Mouse (Mus musculus) midbrain, embryonic 11.5 days (tissue): ENCODE results near the gene Tnrc6b. TPM values are rescaled to one million over a fixed set of nuclear protein-coding genes. Genes with fewer than 3 reads are reported as not detected.

Experiments
- ATAC-seq: fragments of 200-750 bp; cut with Nextera tagmentation; 2 replicates; pipeline ENCODE4 v1.8.0; 2017; ENCODE audit warnings: moderate TSS enrichment, moderate library complexity; ENCODE audit not compliant: low FRiP score
- DNase-seq: peaks from one replicate; pipeline ENCODE4 v3.0.0; 2015; ENCODE audit warnings: low spot score; ENCODE audit errors: missing footprints
- H3K27ac ChIP-seq: fragments of 300-500 bp; sonication (generic); 2 replicates; pipeline ENCODE4 v1.5.1; 2014; ENCODE audit warnings: low read depth, low read length
- H3K27me3 ChIP-seq: fragments of 300-500 bp; sonication (generic); 2 replicates; pipeline ENCODE4 v1.6.1; 2014; ENCODE audit warnings: mild to moderate bottlenecking, low read length, moderate library complexity, mixed read lengths; ENCODE audit not compliant: control insufficient read depth, insufficient read depth
- H3K36me3 ChIP-seq: fragments of 300-500 bp; sonication (generic); 2 replicates; pipeline ENCODE4 v1.6.1; 2014; ENCODE audit warnings: mild to moderate bottlenecking, low read length, moderate library complexity, mixed read lengths; ENCODE audit not compliant: control insufficient read depth, insufficient read depth
- H3K4me1 ChIP-seq: fragments of 300-500 bp; sonication (generic); 2 replicates; pipeline ENCODE4 v1.6.1; 2014; ENCODE audit warnings: low read length; ENCODE audit not compliant: control insufficient read depth, insufficient read depth
- H3K4me2 ChIP-seq: fragments of 300-500 bp; sonication (generic); 2 replicates; pipeline ENCODE4 v1.6.1; 2014; ENCODE audit warnings: mild to moderate bottlenecking, moderate library complexity
- H3K4me3 ChIP-seq: fragments of 300-500 bp; sonication (generic); 2 replicates; pipeline ENCODE4 v1.5.1; 2014; ENCODE audit warnings: low read depth, low read length
- H3K9ac ChIP-seq: fragments of 300-500 bp; sonication (generic); 2 replicates; pipeline ENCODE4 v1.6.1; 2014; ENCODE audit warnings: low read length
- H3K9me3 ChIP-seq: fragments of 300-500 bp; sonication (generic); 2 replicates; pipeline ENCODE4 v1.6.1; 2016; ENCODE audit warnings: low read length; ENCODE audit not compliant: control insufficient read depth
- WGBS: fragments of 180-500 bp; shearing (Covaris S2); extraction: QIAGEN DNeasy Blood & Tissue Kit; methylation state at CpG from one replicate; pipeline ENCODE4 v1.1.7; 2014; 5-methylcytosine and 5-hydroxymethylcytosine counted together
- polyA plus RNA-seq: library from polyadenylated mRNA; unstranded; fragments of >200 nt; fragmentation: Nextera tagmentation; extraction: Ambion mirVana; gene quantifications from 2 replicates; pipeline ENCODE4 v1.2.1, GENCODE M21; 2014

Tnrc6b gene
- polyA plus RNA-seq, 1 experiment from 2014 or later, result 17.0 TPM

DNA sequence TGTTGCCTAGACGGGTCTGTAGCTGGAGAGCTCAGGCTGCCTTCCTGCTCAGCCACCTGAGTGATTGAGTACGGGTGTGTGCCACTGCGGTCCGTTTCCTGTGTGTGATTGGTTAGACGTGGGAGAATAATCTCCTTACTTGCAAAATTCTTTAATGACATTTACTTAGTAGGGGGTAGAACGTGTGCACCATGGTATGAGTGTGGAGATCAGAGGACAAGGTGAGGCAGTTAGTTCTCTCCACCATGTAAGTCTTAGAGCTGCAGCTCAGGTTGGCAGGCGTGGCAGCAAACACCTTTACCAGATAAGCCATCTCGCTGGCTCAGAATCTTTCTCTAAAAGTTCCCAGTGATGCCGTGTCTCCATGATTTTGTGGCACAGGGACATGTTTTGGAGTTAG is 242.9 kb downstream of the Tnrc6b start:
- Histone ChIP-seq H3K27me3 (no peaks in the 10 kb centered on the region), H3K27ac (no peak overlapping the region), H3K4me2 (no peak overlapping the region), H3K4me3 (no peak overlapping the region), H3K4me1 (peaks cover 8% of the 10 kb centered on the region), H3K36me3 (peaks cover 24% of the 10 kb centered on the region), H3K9ac (no peak overlapping the region), H3K9me3 (no peaks in the 10 kb centered on the region)
- ATAC-seq (no peak), DNase-seq (no peak)
- WGBS, result 91% methylated on average over 9 of the region's 9 CpGs

DNA sequence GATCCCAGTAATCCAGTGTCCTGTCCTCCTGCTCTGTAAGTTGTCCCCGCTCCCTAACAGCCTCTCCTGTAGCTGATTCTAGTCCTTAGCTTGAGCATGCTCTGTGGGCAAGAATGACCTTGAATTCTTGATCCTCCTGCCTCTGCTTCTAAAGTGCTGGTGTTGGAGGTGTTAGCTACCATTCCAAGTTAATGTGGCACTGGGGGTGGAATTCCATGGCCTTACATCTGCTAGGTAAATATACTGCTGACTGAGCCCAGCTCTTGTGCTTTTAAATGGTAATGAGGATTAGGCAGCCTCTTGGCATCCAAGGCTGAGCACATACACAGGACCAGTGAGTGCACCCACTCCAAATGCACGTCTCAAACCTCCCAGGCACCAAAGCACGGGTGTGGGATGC is 243.7 kb downstream of the Tnrc6b start:
- H3K36me3 ChIP-seq, result peaks cover 27% of the 10 kb centered on the region
- DNase-seq, result peak; percentile 12
- no peak for ATAC-seq
- H3K4me1 ChIP-seq, result peaks cover 3% of the 10 kb centered on the region; the same call in 1 of the 2 replicates
- H3K4me3 ChIP-seq, result no peak overlapping the region
- no peak overlapping the region for H3K9ac ChIP-seq
- no peaks in the 10 kb centered on the region for H3K27me3 ChIP-seq
- no peak overlapping the region for H3K4me2 ChIP-seq
- 64% methylated on average over 3 of the region's 3 CpGs for WGBS
- no peaks in the 10 kb centered on the region for H3K9me3 ChIP-seq
- H3K27ac ChIP-seq, result no peak overlapping the region

DNA sequence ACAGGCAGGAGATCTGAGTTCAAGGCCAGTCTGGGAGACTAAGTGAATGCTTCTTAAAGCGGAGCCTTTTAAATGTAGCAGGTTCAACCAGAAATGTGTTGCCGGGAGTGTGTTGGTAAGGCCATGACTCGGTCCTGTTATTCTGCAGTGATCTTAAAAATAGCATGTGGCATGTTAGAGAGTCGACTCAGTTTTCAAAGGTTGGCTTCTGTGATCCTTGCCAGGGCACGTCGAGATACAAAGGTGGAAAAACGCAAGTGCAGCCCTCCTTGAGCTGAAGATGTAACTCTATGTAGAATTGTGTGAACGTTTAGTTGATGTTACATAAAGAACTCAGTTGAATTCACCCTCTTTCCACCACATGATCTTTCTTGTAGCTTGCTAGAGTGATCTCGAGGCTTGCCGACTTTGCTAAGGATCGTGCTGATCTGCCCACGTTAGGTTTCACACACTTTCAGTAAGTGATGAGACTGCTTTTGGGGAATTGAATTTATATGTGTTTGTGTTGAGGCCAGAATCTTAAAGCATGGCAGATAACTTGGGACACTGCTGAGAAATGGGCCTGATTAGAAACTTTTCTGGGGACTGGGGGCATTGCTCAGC is 244.8 kb downstream of the Tnrc6b start:
- Histone ChIP-seq H3K36me3 (peaks cover 27% of the 10 kb centered on the region), H3K4me2 (no peak overlapping the region), H3K27me3 (no peaks in the 10 kb centered on the region), H3K9ac (no peak overlapping the region), H3K9me3 (no peaks in the 10 kb centered on the region), H3K4me3 (no peak overlapping the region), H3K4me1 (peaks cover 3% of the 10 kb centered on the region; the same call in 1 of the 2 replicates), H3K27ac (no peak overlapping the region)
- no peak for ATAC-seq
- DNase-seq, result peak; percentile 31
- 94% methylated on average over 12 of the region's 12 CpGs for WGBS

DNA sequence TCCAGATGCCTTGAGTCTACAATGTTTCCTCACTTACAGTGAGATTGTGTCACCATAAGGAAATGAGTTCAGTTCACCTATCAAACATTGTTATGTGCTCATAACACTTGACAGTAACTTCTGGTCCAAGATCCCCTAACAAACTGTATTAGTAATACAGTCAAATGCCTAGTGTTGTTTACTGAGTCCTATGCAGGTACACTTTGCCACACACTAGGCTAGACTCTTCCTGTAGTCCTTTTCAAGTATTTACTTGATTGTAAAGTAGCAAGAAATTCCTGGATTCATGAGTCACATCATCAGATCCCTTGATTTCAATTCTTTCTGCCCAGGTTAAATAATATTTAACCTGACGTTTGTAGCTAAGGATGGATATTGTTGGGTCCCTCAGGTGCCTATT is 258.3 kb downstream of the Tnrc6b start:
- Histone ChIP-seq H3K4me2 (no peak overlapping the region), H3K27me3 (no peaks in the 10 kb centered on the region), H3K9me3 (no peaks in the 10 kb centered on the region), H3K4me1 (no peaks in the 10 kb centered on the region), H3K9ac (no peak overlapping the region), H3K4me3 (no peak overlapping the region), H3K27ac (no peak overlapping the region), H3K36me3 (peaks cover 30% of the 10 kb centered on the region)
- WGBS, result 93% methylated on average over 1 of the region's 1 CpGs
- ATAC-seq, result no peak
- no peak for DNase-seq

DNA sequence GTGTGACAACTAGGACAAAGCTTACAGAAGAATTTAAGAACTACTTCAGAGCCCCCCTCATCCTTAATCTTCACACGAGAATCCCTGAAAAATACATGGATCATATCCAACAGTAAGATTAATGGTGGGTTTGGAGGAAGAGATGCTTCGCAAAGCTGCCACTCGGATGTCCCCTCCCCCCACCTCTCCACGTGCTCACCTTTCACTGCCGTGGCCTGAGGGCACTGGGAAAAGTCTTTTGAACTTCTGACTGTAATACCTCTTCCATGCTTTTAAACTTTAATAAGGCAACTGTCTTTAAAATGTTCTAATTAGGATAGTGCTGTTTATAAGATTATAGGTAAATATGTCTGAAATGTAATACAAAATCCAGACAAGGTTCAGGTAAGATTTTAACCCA is 263.2 kb downstream of the Tnrc6b start:
- Histone ChIP-seq H3K27ac (no peak overlapping the region), H3K9ac (no peak overlapping the region), H3K4me3 (no peak overlapping the region), H3K27me3 (no peaks in the 10 kb centered on the region), H3K4me1 (0 out of 2 replicates have a peak, but pooled peaks cover 3% of the 10 kb centered on the region), H3K4me2 (no peak overlapping the region), H3K36me3 (peaks cover 5% of the 10 kb centered on the region; the same call in 1 of the 2 replicates), H3K9me3 (no peaks in the 10 kb centered on the region)
- 62% methylated on average over 5 of the region's 5 CpGs for WGBS
- ATAC-seq (no peak), DNase-seq (no peak)

DNA sequence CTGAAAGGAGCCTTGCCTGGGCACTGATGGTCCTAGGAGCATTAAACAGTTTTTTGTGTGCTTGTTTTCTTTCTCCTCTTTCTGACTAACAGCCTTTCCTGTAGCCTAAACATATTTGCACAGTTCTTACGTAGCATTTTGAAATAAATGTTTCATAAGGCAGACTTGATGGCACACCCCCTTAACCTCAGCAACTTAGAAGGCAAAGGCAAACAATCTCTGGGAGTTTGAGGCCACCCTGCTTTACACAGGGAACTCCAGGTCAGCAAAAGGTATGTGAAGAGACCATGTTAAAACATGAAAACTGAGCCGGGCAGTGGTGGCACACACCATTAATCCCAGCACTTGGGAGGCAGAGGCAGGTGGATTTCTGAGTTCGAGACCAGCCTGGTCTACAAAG is 264.6 kb downstream of the Tnrc6b start:
- no peak overlapping the region for H3K4me3 ChIP-seq
- H3K27ac ChIP-seq, result no peak overlapping the region
- no peaks in the 10 kb centered on the region for H3K36me3 ChIP-seq
- WGBS, result 87% methylated on average over 3 of the region's 3 CpGs
- no peak overlapping the region for H3K9ac ChIP-seq
- DNase-seq, result no peak
- ATAC-seq, result no peak
- H3K4me1 ChIP-seq, result 0 out of 2 replicates have a peak, but pooled peaks cover 3% of the 10 kb centered on the region
- no peaks in the 10 kb centered on the region for H3K9me3 ChIP-seq
- H3K4me2 ChIP-seq, result no peak overlapping the region
- no peaks in the 10 kb centered on the region for H3K27me3 ChIP-seq

DNA sequence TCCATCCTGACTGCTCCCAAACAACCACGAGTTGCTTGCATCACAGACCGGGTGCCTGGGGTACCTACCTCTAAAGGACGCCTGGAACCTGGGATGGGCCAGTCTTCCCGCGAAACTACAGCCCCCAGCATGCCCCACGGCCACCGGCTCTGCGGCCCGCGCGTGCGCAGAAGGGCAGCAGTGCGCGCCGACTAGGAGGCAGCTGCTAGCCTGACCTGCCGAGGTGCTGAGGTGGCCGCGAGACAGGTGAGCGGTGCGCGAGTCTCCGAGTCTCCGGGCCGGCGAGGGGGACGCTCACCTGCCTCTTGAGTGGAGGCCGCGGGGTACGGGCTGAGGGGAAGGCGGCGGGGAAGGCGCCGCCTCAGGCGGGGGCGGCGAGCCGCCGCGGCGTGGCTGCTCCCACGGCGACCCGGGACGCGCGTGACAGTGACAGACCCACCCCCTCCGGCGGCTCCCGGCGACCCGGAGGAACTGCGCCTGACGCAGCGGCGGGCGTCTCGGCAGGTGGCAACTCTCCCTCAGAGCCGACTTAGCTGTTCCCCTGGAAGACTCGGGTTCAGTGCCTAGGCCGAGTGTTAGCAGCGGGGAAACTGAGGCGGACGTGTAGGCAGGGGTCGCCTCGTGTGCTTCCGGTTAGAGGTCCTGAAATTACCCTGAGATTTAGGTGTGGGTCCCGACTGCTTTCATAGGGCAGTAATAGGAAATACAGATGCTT is 266.7 kb downstream of the Tnrc6b start, which contains the start of gene Sgsm3:
Gene Sgsm3, plus strand, starts transcription at position 146 of the 715 bp plus-strand sequence.
- WGBS, result 1% methylated on average over 67 of the region's 67 CpGs

DNA sequence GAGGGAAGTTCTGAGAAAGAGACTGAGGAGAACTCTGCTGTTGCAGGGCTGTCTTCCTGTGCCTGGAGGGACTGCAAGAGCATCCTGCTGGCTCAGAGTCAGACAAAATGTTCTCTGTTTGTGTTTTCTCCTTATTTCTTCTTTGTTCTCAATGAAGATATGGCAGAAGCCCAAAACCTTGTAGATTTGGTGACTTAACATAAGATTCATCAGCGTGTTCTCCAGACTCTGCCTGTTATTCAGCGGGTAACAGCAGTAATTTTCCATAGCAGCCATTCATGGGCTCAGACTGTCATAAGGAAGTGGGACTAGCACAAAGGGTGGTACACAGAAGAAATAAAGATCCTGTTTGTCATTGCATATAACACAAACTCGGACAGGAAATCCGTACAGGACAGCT is 268.5 kb downstream of the Tnrc6b start:
- Histone ChIP-seq H3K27me3 (no peaks in the 10 kb centered on the region), H3K36me3 (no peaks in the 10 kb centered on the region), H3K4me2 (no peak overlapping the region), H3K9ac (no peak overlapping the region), H3K9me3 (no peaks in the 10 kb centered on the region), H3K4me1 (0 out of 2 replicates have a peak, but pooled peaks cover 3% of the 10 kb centered on the region), H3K4me3 (no peak overlapping the region), H3K27ac (no peak overlapping the region)
- no peak for ATAC-seq
- 88% methylated on average over 4 of the region's 4 CpGs for WGBS
- no peak for DNase-seq

More for the DNA sequence above, 266.7 kb downstream of the Tnrc6b start, which contains the start of gene Sgsm3:
- peak within 1 kb of the TSS; percentile 74 for H3K9ac ChIP-seq
- H3K4me1 ChIP-seq, result 0 out of 2 replicates have a peak, but pooled peaks cover 3% of the 10 kb centered on the region
- H3K4me3 ChIP-seq, result peak within 1 kb of the TSS; percentile 87
- H3K27me3 ChIP-seq, result no peaks in the 10 kb centered on the region
- peak within 1 kb of the TSS; percentile 71 for H3K4me2 ChIP-seq
- H3K36me3 ChIP-seq, result no peaks in the 10 kb centered on the region
- no peak within 1 kb of the TSS for H3K27ac ChIP-seq
- DNase-seq (peak; percentile 99), ATAC-seq (peak; percentile 95)
- no peaks in the 10 kb centered on the region for H3K9me3 ChIP-seq

DNA sequence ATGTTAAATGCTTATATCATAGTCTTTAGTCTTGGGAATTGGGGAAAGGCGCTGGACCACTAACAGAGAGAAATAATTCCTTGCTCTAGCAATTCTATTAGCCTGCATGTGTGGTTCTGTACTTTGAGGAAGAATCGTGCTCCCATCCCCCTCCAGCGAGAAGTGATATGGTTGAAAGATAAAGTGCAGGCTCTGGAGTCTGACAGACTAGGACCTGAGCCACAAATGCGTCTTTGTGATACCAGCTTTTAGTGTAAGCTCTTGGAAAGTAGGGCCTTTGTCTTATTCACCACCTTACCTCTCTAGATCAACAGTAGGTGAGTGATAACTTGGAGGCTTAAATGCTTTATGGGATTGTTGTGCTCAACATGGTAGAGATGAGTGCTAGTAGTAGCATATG is 270.1 kb downstream of the Tnrc6b start:
- no peaks in the 10 kb centered on the region for H3K9me3 ChIP-seq
- DNase-seq, result no peak
- H3K27ac ChIP-seq, result no peak overlapping the region
- H3K9ac ChIP-seq, result no peak overlapping the region
- ATAC-seq, result no peak
- H3K36me3 ChIP-seq, result no peaks in the 10 kb centered on the region
- 91% methylated on average over 4 of the region's 4 CpGs for WGBS
- no peak overlapping the region for H3K4me3 ChIP-seq
- no peak overlapping the region for H3K4me2 ChIP-seq
- H3K4me1 ChIP-seq, result 0 out of 2 replicates have a peak, but pooled peaks cover 3% of the 10 kb centered on the region
- H3K27me3 ChIP-seq, result no peaks in the 10 kb centered on the region
